In genomic region chr17:14221893-14222615, GRCm38 (mm10) we compare ENCODE assay signal across 11 mouse cellular contexts. TPM values are rescaled to one million over a fixed set of nuclear protein-coding genes. Genes with fewer than 3 reads are reported as not detected.
DNase-seq lines count a peak whose midpoint lies in the region; ATAC-seq lines count a peak whose summit lies in the region.
"Had no signal": no experiment of that assay in that cellular context is flagged by ENCODE, and none has a peak within 500 bp of the region (broad histone marks: within the 10 kb centered on the region; RNA-seq: fewer than 3 reads in every experiment).

No protein-coding gene starts in this region.

- H3K4me3 ChIP-seq in kidney, embryonic 14.5 days (ENCODE audit: low read length) = no peak overlapping the region
- H3K4me3 ChIP-seq: embryonic facial prominence, embryonic 12.5 days; heart, embryonic 15.5 days had no signal

- H3K27ac ChIP-seq in kidney, embryonic 14.5 days (ENCODE audit: low read depth, low read length) = no peak overlapping the region
- H3K27ac ChIP-seq: embryonic facial prominence, embryonic 12.5 days; heart, embryonic 15.5 days had no signal

- no peaks in the 10 kb centered on the region for H3K36me3 ChIP-seq in kidney, embryonic 14.5 days (ENCODE audit: control insufficient read depth, insufficient read depth, low read length)
- H3K36me3 ChIP-seq: embryonic facial prominence, embryonic 12.5 days; heart, embryonic 15.5 days had no signal

- DNase-seq in kidney, adult 11 months = no peak
- peak; percentile 25 for DNase-seq in thymus, postnatal 14 days
- DNase-seq in thymus, postnatal 36 days = no peak
- peak; percentile 48 for DNase-seq in embryo, embryonic 11 days
- peak; percentile 62 for DNase-seq in retina, postnatal 1 day
- no peak for DNase-seq in layer of hippocampus, adult 9-11 months
- DNase-seq in lung, postnatal 36 days = no peak
- DNase-seq: right cerebral cortex, postnatal 4 days had no signal

- H3K9me3 ChIP-seq in kidney, embryonic 14.5 days (ENCODE audit: control insufficient read depth, low read length) = no peaks in the 10 kb centered on the region
- H3K9me3 ChIP-seq: embryonic facial prominence, embryonic 12.5 days; heart, embryonic 15.5 days had no signal

- no peak overlapping the region for H3K4me2 ChIP-seq in kidney, embryonic 14.5 days (replicated peaks; ENCODE audit: low read depth, low read length)
- H3K4me2 ChIP-seq: embryonic facial prominence, embryonic 12.5 days; heart, embryonic 15.5 days had no signal

- H3K27me3 ChIP-seq in kidney, embryonic 14.5 days (ENCODE audit: control insufficient read depth, insufficient read depth, low read length) = no peaks in the 10 kb centered on the region
- H3K27me3 ChIP-seq: embryonic facial prominence, embryonic 12.5 days had no signal

- H3K9ac ChIP-seq in kidney, embryonic 14.5 days (ENCODE audit: low read depth, low read length) = no peak overlapping the region
- H3K9ac ChIP-seq: embryonic facial prominence, embryonic 12.5 days; heart, embryonic 15.5 days had no signal

- WGBS in kidney, embryonic 14.5 days = 34% methylated on average over 11 of the region's 11 CpGs

- peak; percentile 65; the same call in 1 of the 2 replicates for ATAC-seq in kidney, embryonic 14.5 days (ENCODE audit: low FRiP score, low TSS enrichment)

- H3K4me1 ChIP-seq in kidney, embryonic 14.5 days (ENCODE audit: control insufficient read depth, insufficient read depth, low read length) = no peaks in the 10 kb centered on the region
- H3K4me1 ChIP-seq: heart, embryonic 15.5 days had no signal

RNA-seq across cellular contexts. Expression of gene Dact2, which starts 17.9 kb away (rescaled TPM):
- polyA plus RNA-seq in kidney, embryonic 14.5 days (2014; fragmentation: Nextera tagmentation; extraction: Ambion mirVana) = 16.4 and 21.0 TPM in 2 replicates

RNA-seq across cellular contexts. Expression of gene Smoc2, which starts 57.3 kb away (rescaled TPM):
- 44.2 and 79.9 TPM in 2 replicates for polyA plus RNA-seq in kidney, embryonic 14.5 days (2014; fragmentation: Nextera tagmentation; extraction: Ambion mirVana)

Comparison
In these comparisons a context has a peak if more than half of its experiments do, and no peak if none do; other contexts are left out.
1. DNase-seq: peak in thymus, postnatal 14 days (single experiment), embryo, embryonic 11 days (single experiment) and retina, postnatal 1 day (single experiment); none in kidney, adult 11 months (single experiment), thymus, postnatal 36 days (0 of 2), layer of hippocampus, adult 9-11 months (single experiment) and lung, postnatal 36 days (single experiment).